Mouse (Mus musculus) lung, embryonic 14.5 days (tissue): ENCODE measurements around the gene Ccn6. TPM values are rescaled to one million over a fixed set of nuclear protein-coding genes. Genes with fewer than 3 reads are reported as not detected.

ENCODE experiments used
- ATAC-seq: fragments of 200-750 bp; cut with Nextera tagmentation; 2 replicates; pipeline ENCODE4 v1.8.0; 2017; ENCODE audit warnings: mild to moderate bottlenecking, moderate TSS enrichment, moderate library complexity; ENCODE audit not compliant: insufficient read depth
- DNase-seq: peaks from one replicate; pipeline ENCODE4 v3.0.0-alpha.2; 2015
- H3K27ac ChIP-seq: fragments of 300-500 bp; sonication (generic); 2 replicates; pipeline ENCODE4 v1.5.1; 2014; ENCODE audit warnings: low read depth, mild to moderate bottlenecking, moderate library complexity
- H3K27me3 ChIP-seq: fragments of 300-500 bp; sonication (generic); 2 replicates; pipeline ENCODE4 v1.6.1; 2014; ENCODE audit warnings: low read length, control low read depth; ENCODE audit not compliant: insufficient read depth
- H3K36me3 ChIP-seq: fragments of 300-500 bp; sonication (generic); 2 replicates; pipeline ENCODE4 v1.6.1; 2014; ENCODE audit warnings: control low read depth; ENCODE audit not compliant: insufficient read depth
- H3K4me1 ChIP-seq: fragments of 300-500 bp; sonication (generic); 2 replicates; pipeline ENCODE4 v1.6.1; 2014; ENCODE audit warnings: antibody characterized with exemption, control low read depth; ENCODE audit not compliant: insufficient read depth
- H3K4me2 ChIP-seq: fragments of 300-500 bp; sonication (generic); 2 replicates; pipeline ENCODE4 v1.6.1; 2014; ENCODE audit warnings: mild to moderate bottlenecking
- H3K4me3 ChIP-seq: fragments of 300-500 bp; sonication (generic); 2 replicates; pipeline ENCODE4 v1.5.1; 2014; ENCODE audit warnings: low read depth, low read length
- H3K9ac ChIP-seq: fragments of 300-500 bp; sonication (generic); 2 replicates; pipeline ENCODE4 v1.6.1; 2014
- H3K9me3 ChIP-seq: fragments of 300-500 bp; sonication (generic); 2 replicates; pipeline ENCODE4 v1.6.1; 2016; ENCODE audit warnings: low read depth, low read length, control low read depth
- CTCF ChIP-seq: IDR thresholded peaks from 2 replicates; pipeline ENCODE4 v1.5.1; 2016; ENCODE audit warnings: antibody characterized with exemption, low read depth
- WGBS: fragments of 180-500 bp; shearing (Covaris S2); extraction: QIAGEN DNeasy Blood & Tissue Kit; methylation state at CpG from one replicate; pipeline ENCODE4 v1.1.7; 2014; 5-methylcytosine and 5-hydroxymethylcytosine counted together
- polyA plus RNA-seq: library from polyadenylated mRNA; unstranded; fragments of >200 nt; fragmentation: Nextera tagmentation; extraction: Ambion mirVana; gene quantifications from 2 replicates; pipeline ENCODE4 v1.2.1, GENCODE M21; 2014

Gene Ccn6
- polyA plus RNA-seq, 1 experiment from 2014 or later = 0.49 TPM

- Histone ChIP-seq H3K4me3 (no peak overlapping the region), H3K9me3 (peaks cover 3% of the 10 kb centered on the region; the same call in 1 of the 2 replicates), H3K4me1 (no peaks in the 10 kb centered on the region), H3K36me3 (peaks cover 52% of the 10 kb centered on the region; the same call in 1 of the 2 replicates), H3K27ac (no peak overlapping the region), H3K27me3 (no peaks in the 10 kb centered on the region), H3K9ac (no peak overlapping the region), H3K4me2 (no peak overlapping the region)
- ATAC-seq (no peak), DNase-seq (no peak)
- WGBS = 83% methylated on average over 8 of the region's 8 CpGs
- no peak for TF ChIP-seq CTCF
These were observed 58.7 kb downstream of the Ccn6 start for GRCm38 (mm10) chr10:39104803-39105449.

Other genes starting within 250 kb of the Ccn6 start
- 111 and 114 TPM in 2 replicates for gene Lama4, start 198.3 kb downstream of the Ccn6 start, polyA plus RNA-seq
- 9.8 and 13.7 TPM in 2 replicates for gene Fam229b, start 29.9 kb downstream of the Ccn6 start, polyA plus RNA-seq
- 20.5 and 21.0 TPM in 2 replicates for gene Tube1, start 29.8 kb downstream of the Ccn6 start, polyA plus RNA-seq
- 27.8 and 30.3 TPM in 2 replicates for gene Fyn, start 205.1 kb upstream of the Ccn6 start, polyA plus RNA-seq